Mouse (Mus musculus) kidney, postnatal 4 days (tissue): ENCODE results near the gene Nthl1.

Experiments used
- DNase-seq, 2 experiments: peaks; one replicate each; pipeline ENCODE4 v3.0.0; 2021; ENCODE audit warnings: mixed read lengths in 2 of 2

Gene Nthl1

GRCm38 (mm10) chr17:24632167-24632812, at the start of gene Nthl1, which contains the start of gene Tsc2:
Nthl1 (plus strand) TSS chr17:24632680.
Tsc2 (minus strand) TSS chr17:24632630.
- peak; percentile 88 to 93 for DNase-seq

DNA sequence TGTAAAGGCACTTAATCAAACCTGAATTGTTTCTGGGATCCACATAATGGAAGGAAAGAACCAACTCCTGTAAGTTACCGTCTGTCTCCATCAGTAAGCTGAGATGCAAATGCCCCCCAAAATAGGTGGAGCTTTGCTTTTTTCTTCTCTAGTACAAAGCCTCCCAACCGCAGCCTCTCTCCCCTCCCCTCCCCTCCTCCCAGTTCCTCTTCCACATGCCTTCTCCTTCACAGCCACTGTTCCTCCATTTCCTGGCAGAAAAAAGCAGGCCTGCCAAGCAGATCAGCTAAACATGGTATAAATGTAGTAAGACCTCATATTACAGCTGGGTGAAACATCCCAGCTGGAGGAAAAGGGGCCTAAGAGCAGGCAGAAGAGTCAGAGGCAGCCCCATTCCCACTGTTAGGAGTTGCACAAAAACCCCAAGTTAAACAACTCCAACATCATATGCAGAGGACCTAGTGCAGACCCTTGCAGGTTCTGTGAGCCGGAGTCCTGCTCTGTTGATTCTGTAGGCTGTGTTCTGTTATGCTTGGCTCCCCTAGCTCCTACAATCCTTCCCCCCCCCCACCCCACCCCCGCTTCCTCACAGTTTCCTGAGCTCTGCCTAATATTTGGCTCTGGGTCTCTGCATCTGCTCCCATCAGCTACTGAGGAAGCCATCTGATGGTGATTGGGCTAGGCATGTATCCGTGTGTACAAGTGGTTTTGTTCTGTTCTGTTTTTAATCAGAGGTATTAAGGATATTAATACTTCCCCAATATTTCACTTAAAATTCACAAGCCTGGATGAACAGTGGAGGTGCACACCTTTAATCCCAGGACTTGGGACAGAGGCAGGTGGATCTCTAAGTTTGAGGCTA, 48.6 kb upstream of the Nthl1 start:
- no peak for DNase-seq

DNA sequence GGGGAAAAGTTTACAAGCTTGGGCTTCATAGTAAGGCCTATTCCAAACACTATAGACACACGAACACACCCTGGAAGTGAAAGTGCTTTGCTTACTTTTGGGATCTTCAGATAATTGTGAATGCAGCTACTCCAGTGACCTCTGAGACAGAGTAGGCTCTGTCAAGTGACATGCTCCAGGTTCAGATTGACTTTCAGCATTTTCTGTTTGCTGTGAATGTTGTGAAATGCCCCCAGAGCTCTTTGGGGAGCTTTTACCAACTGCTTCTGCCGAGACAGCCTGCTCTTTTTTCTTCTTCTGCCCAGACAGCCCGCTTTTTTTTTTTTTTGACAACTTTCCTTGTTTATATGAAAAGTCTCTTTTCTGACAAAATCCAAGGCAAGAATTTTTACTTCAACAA, 48.0 kb upstream of the Nthl1 start:
- no peak for DNase-seq

GRCm38 (mm10) chr17:24586532-24586931, 45.9 kb upstream of the Nthl1 start:
- DNase-seq: no peak

DNA sequence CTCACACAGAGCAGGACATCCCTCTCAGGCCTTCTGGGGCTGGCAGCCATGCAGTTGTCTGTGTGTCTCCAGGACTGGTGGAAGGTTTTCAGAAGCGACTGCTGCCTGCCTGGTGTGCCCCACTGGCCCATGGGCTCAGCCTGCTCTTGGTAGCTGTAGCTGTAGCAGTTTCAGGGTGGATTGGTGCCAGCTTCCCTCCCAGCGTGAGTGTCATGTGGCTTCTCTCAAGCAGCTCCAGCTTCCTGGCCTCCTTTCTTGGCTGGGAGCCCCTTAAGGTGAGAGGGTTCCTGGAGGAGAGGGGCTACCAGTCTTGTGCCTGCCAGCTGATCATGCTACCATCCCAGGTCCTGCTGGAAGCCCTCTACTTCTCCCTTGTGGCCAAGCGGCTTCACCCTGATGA, 41.5 kb upstream of the Nthl1 start:
- no peak for DNase-seq

DNA sequence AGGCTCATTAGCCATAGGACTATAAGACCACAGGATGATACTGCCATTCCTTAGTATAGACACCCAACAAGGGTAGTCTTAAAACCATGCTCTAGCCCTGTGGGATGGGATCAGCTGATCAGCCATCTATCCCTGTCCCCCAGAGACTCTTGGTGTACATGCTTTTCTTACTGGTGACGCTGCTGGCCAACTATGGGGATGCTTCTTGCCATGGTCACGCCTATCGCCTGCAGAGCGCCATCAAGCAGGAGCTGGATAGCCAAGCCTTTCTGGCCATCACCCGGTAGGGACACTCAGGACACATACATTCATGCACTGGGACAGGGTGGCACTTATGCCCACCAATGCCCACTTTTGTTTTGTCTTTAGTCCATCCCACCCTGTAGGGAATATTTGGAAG, 40.8 kb upstream of the Nthl1 start:
- DNase-seq: no peak

DNA sequence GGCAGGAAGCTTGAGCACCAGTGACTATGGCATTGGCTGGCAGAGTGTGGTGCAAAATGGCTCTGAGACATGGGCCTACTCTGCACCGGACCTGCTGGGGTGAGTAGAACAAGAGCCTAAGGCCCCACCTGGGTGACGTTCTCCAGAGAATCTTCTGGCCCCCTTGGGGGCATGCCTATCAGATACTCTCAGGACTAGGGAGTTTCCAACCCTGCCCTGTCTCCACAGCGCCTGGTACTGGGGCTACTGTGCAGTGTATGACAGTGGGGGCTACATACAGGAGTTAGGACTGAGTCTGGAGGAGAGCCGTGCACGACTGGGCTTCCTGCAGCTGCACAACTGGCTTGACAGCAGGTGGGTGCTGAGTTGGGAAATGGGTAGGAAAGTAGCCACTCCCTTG, 39.2 kb upstream of the Nthl1 start:
- DNase-seq: no peak

- no peak for DNase-seq
Observed at GRCm38 (mm10) chr17:24593992-24594890, 38.2 kb upstream of the Nthl1 start.

GRCm38 (mm10) chr17:24595126-24596072, 37.1 kb upstream of the Nthl1 start:
- DNase-seq: peak in 1 of 2 experiments; percentile 40

DNA sequence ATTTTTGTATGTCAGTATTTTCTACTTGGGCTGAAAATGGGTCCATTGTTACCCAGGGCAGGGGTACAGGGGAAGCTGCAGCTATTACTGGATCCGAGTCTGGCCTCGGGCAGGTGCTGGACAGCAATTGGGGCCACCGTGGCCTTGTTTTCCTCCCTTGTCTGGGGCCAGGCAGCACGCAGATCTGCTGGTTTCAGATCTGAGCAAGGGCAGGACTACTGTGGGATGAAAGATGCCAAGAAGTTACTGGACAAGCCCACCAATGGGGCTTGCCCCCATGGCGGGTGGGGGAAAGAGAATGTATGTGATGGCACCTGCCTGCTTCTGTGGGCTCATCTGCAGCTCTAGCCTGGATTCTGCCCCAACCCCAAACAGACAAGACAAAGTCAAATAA, 36.4 kb upstream of the Nthl1 start:
- no peak for DNase-seq

- no peak for DNase-seq
Observed at GRCm38 (mm10) chr17:24596471-24597183, 35.9 kb upstream of the Nthl1 start.

DNA sequence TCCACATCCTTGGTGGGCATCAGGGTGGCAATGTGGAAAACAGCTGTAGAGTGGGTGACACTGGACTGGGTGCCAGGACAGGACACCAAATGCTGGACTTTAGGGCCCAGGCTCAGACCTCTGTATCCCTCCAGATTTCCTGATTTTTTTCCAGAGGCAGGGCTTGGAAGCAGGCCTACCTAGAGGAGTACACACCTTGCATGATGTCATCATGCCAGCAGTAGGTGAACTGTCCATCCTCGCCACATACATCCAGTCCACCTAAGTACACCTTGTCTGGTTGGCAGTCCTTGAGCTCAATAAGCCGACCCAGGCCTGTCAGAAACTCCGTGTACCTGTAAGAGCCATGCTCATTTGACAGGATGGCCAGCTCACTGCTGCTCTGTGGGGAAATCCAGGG, 34.5 kb upstream of the Nthl1 start:
- DNase-seq: no peak

DNA sequence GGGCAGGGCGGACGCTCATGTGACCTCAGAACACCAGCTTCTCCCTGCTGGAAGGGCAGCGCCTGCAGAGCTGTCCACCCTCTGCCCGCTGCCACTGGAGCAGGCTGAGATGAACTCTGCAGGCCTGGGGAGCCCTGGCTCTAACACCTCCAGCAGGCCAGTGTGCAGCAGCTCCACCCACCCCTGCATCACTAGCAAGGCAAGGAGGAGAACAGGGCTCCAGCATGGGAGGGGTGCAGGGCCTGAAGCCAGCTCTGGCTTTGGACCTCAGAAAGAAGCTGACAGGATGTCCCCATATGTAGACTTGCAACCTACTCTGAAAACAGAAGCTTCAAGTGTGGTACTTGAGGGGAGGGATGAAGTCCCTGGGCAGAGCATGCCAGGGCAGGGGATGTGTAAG, 32.0 kb upstream of the Nthl1 start:
- DNase-seq: no peak

- no peak for DNase-seq
Observed at GRCm38 (mm10) chr17:24603961-24604360, 28.5 kb upstream of the Nthl1 start.

DNA sequence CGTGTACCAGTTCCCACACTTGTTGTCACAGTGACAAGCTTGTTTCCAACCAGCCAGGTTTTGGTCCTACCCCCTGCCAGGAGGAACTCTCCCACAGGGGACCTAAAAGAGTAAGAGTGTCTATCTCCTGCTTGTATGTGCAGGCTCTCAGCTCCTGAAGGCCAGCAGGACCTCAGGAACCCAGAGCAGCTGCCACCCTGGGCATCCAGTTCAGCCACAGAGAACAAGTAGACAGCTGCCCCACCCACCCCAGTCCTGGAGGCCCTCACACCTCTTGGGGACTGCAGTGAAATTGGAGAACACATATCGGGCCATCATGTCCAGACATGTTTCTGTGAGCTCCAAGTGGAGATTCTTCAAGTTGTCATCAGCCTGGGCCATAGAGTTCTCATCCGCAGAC, 27.9 kb upstream of the Nthl1 start:
- no peak for DNase-seq

GRCm38 (mm10) chr17:24608370-24608769, 24.1 kb upstream of the Nthl1 start:
- DNase-seq: no peak

DNA sequence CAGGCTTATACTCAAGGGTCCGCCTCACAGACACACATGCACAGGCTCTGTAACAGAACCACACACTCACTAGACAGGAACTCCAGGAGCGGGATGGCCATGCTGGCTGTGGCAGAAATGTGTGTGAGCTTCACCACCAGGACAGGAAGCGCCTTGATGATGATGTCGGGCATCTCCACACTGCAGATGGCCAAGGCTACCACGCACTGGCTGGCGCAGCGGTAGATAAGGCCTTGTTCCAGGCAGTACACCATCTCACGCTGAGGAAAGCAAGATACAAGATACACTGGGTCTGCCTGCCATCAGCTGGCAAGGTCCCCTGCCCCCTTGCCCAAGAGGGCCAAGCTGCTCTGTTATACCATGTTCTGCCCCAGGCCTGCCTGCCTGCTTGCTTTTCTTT, 23.6 kb upstream of the Nthl1 start:
- DNase-seq: no peak

- no peak for DNase-seq
Observed at GRCm38 (mm10) chr17:24610711-24611110, 21.8 kb upstream of the Nthl1 start.

DNA sequence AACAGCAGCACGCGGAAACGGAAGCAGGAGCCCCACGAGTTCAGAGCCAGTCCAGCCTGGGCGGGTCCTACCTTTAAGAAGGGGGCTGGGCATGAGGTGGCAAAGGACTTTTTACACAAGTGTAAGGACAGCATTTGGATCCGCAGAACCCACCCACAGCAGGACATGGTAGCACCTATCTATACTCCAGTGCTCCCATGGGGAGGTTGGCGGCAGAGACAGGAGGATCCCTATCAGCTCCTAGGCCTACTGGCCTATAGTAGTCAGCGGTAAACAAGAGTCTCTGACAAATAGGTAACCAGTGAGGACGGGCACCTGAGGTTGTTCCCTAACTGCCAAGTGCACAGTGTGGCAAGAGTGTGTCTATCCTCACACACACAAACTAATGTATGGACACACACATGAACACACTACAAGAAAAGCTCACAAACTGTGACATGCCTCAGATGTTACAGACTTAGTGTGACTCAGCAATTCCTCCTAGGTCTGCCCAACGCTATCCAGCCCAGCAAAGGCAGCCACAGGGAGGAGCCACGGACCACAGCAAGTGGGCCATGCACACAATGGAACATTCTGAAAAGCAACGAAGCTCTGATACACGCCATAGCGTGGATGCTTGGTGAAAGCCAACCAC, 14.8 kb upstream of the Nthl1 start:
- DNase-seq: no peak

- DNase-seq: no peak
Observed at GRCm38 (mm10) chr17:24625472-24625871, 7.0 kb upstream of the Nthl1 start.

DNA sequence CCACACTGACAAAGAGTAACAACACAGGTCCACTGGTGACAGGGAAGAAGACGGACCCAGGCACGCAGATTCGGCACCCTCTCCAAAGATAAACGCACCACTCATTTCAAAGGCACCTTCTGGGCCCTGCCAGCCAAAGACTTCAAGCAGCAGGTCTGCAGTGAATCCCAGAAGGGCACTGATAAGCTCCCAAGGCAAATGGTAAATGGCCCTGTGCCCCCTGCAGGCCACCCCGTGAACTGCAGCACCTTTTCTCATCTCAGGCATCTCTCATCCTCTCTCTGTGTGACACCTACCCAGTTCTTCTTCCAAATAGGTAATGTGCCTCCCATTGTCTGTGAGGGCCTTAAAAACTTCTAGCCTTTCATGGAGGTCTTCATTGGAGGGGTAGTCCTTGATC, 3.8 kb upstream of the Nthl1 start:
- DNase-seq: peak; percentile 84 to 85
